Mouse (Mus musculus): ENCODE measurements at regions not wholly inside any gene's neighbourhood (a gene's known extent, or its start where the extent isn't known, plus 50 kb on each side); places are given as distances from the start of the nearest gene placed in this dataset.
A peak's percentile ranks its signal among the peaks of the same experiment; 100 is the strongest.

DNA sequence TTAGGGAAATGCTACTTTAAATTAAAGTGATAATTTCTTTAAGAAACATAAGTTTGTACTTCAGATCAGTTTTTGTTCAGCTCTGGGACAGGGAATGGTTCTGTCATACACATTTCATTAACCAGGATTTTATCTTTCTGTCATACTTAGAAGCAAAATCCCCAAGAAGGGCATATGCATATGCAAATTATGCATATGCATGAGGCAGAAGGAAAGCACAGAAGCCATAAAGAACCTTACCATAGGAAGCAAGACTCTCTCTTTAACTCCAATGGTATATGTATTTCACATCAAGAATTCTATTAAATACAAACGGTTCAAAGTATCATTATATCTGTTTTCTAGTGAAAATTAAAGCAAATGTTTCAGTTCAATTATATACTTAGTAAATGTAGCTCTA is 381.5 kb downstream of the Kcnj3 start:
- ATAC-seq (ENCODE audit: insufficient number of reproducible peaks, low FRiP score, low TSS enrichment), result no peak

DNA sequence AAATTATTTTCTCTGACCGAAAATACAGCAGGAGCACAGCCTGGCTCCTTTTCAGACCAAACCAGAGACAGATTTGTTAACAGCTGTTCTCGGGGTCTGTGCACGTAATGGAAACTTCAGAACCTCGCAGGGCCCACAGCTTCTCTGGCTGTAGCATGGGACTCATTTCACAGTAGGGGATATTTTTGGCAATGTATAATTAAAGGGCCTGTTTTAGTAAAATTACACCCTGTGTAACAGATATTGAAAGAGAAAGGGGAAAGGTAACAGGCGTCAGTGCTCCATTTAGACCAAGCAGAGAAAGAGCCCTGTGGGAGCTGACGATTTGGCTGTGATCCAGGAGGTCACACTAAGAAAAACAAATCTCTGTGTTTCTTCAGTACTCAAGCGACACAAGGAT is 382.4 kb downstream of the Kcnj3 start:
- peak; percentile 85 for ATAC-seq (ENCODE audit: insufficient number of reproducible peaks, low FRiP score, low TSS enrichment)

DNA sequence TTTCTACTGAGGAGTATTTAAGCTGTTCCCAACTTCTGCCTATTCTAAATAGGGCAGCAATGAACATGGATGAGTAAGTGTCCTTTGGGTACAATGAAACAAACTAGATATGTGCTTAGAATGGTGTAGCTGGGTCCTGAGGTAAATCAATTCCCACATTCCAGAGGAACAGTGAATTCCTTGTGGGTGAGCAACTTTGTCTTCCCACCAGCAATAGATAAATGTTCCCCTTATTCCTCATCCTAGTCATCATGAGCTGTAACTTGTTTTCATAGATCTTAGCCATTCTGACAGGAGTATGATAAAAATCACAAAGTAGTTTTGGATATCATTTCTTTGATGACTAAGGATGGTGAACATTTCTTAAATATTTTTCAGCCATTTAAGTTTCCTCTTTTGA is 387.0 kb downstream of the Kcnj3 start:
- ATAC-seq (ENCODE audit: insufficient number of reproducible peaks, low FRiP score, low TSS enrichment), result no peak

DNA sequence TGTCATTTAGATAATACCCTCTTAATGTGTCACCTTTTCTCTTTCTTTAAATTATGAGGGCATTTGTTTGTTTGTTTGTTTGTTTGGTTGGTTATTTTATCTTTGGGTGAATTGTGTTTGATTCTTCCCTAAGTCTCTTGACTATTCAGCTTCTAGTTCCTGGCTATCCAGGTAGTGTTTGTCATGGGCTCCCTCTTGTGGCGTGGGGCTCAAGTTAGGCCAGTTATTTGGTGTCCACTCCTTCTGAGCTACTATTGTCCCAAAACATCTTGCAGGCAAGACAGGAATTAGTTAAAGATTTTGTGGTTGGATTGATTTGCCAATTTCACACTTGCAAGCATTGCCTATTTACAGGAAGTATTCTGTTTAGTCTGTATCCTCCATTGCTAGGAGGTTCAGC is 405.8 kb downstream of the Kcnj3 start:
- ATAC-seq (ENCODE audit: insufficient number of reproducible peaks, low FRiP score, low TSS enrichment), result no peak

DNA sequence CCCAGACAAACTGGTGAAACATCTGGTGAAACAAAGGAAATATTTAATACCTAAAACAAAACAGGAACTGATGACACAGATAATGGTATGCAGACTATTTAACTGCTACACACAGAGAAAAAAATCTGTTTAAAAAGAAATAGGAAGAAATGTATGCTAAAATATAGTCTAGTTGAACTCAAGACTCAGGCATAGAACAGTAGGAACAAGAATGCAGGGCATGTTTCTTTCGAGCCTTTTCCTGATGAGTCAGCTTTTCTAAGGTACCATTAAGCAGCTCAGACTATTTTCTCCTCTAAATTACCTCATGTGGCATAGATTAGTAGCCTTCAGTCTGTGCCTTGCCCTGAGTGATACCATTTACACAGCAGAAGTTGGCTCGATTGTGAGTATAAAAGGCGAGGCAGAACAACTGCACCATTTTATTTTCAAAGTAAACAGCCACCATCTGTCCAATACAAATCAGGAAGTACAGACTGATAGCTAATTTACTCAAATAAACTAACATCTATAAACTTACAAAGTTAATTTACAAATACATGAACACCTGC is 411.1 kb downstream of the Kcnj3 start:
- no peak for ATAC-seq (ENCODE audit: insufficient number of reproducible peaks, low FRiP score, low TSS enrichment)

DNA sequence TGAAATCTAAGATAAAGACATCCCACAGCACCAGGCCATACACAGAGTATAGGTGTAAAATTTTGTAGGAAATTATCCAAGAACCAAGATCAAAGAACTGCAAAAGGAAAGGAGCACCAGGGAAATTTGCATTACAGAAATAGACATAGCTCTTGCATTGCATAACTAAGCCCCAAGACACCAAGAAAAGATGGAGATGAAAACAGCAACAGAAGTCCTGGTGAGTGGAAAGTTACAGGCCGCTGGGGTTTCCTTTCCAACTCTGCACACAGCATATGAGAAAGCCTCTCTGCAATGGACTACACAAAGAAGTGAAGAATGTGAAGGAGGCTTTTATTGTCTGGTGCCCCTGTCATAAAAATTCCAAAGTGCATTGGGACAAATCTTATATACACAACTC is 426.7 kb downstream of the Kcnj3 start:
- ATAC-seq (ENCODE audit: insufficient number of reproducible peaks, low FRiP score, low TSS enrichment), result no peak

DNA sequence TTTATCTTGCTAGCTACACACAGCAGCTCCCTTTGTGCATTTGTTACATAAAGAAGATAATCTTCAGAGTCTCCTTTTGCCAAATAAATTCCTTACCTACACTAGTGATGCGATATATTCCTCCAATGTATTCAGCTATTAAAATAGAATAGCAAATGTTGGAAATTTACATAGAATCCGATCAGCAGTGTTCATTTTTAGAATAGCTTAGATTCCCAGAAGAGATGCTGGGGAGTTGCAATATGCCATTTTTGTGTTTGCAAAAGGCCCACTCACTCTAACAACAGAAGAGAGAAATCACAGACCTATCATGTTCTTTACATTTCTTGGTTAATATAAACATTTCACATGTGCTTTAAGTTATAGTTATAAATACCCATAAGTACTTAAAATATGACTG is 454.2 kb downstream of the Kcnj3 start:
- no peak for ATAC-seq (ENCODE audit: insufficient number of reproducible peaks, low FRiP score, low TSS enrichment)

DNA sequence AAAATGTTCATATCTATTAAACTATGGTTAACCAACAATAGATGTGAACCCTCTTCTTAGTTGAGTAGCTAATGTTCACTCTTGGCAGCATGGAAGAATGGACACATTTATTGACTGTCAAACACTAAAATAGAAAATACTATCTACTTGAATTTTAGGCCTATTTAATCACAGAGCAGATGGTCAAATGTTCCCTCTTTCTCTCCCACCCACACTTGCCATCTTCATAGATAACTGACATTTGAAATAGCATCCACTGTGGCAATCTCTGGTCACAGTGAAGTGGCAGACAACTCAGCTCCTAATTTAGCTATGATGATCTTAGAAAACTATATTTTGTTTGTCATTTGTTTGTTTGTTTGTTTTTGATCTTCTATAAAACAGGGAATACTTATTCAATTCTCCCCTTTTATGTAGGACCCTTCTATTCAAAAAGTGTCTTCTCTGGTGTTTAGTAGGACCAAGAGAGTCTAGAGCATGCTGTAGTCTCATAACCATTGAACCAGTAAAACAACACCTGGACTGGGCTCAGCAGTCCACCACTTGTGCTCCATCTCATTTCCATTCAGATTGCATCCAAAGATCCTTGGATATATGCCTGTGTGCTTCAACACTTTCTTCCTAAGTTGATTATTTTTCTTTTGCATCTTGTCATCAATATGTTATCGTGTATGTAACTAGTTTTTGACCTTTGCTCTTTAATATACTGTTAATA is 457.2 kb downstream of the Kcnj3 start:
- ATAC-seq (ENCODE audit: insufficient number of reproducible peaks, low FRiP score, low TSS enrichment), result peak; percentile 61; the same call in 1 of the 2 replicates

DNA sequence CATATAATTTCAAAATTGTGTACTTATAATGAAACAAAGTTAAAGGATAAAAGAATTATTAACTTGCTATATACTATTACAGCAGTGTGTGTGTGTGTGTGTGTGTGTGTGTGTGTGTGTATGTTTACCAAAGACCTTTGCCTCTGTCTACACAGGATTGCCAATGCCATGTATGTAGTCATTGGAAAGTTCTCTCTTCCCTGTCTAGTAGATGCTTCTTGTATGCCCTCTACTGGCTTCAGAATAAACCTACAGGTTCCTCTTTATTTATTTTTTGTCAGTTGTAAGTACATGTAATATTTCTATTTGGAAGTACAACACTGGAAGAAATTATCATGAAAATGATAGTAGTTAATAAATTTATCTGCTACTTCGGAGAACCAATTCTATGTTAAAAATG is 484.5 kb downstream of the Kcnj3 start:
- no peak for ATAC-seq (ENCODE audit: insufficient number of reproducible peaks, low FRiP score, low TSS enrichment)
